Mouse (Mus musculus) testis, adult 2 months (tissue): ENCODE results near the gene Wnt7b. TPM values are rescaled to one million over a fixed set of nuclear protein-coding genes. Genes with fewer than 3 reads are reported as not detected.

Experiments
- H3K27ac ChIP-seq: fragments of 200-500 bp; 2 replicates; pipeline ENCODE4 v1.5.1; 2012; ENCODE audit warnings: low read depth, low read length; ENCODE audit not compliant: control insufficient read depth, insufficient read depth
- H3K27me3 ChIP-seq: fragments of 200-500 bp; 2 replicates; pipeline ENCODE4 v1.6.1; 2012; ENCODE audit warnings: mild to moderate bottlenecking, low read length, moderate library complexity; ENCODE audit not compliant: control insufficient read depth, insufficient read depth
- H3K36me3 ChIP-seq: fragments of 200-500 bp; 2 replicates; pipeline ENCODE4 v1.6.1; 2012; ENCODE audit warnings: mild to moderate bottlenecking, low read length; ENCODE audit not compliant: control insufficient read depth, insufficient read depth
- H3K4me1 ChIP-seq: fragments of 200-500 bp; 2 replicates; pipeline ENCODE4 v1.6.1; 2012; ENCODE audit warnings: low read length; ENCODE audit not compliant: control insufficient read depth, insufficient read depth
- H3K4me3 ChIP-seq: fragments of 200-500 bp; 2 replicates; pipeline ENCODE4 v1.5.1; 2012; ENCODE audit warnings: low read depth, mild to moderate bottlenecking, low read length, moderate library complexity, mixed read lengths; ENCODE audit not compliant: control insufficient read depth
- CTCF ChIP-seq: fragments of 200-500 bp; IDR thresholded peaks from 2 replicates; pipeline ENCODE4 v1.5.1; 2012; ENCODE audit warnings: low read depth, mild to moderate bottlenecking, inconsistent platforms, low read length, moderate library complexity; ENCODE audit not compliant: control insufficient read depth, insufficient read depth, insufficient replicate concordance
- POLR2A ChIP-seq: fragments of 200-500 bp; IDR thresholded peaks from 2 replicates; pipeline ENCODE4 v1.6.1; 2012; ENCODE audit warnings: low read depth, mild to moderate bottlenecking, inconsistent platforms, low read length, moderate library complexity; ENCODE audit not compliant: control insufficient read depth
- polyA plus RNA-seq: library from polyadenylated mRNA; depleted of rRNA; stranded (reverse); fragments of >200 nt; gene quantifications from 2 replicates; pipeline ENCODE4 v1.2.3, GENCODE M21; 2012

Wnt7b gene
- polyA plus RNA-seq, 1 experiment, result 0.07 TPM

GRCm38 (mm10) chr15:85564966-85565365, 17.3 kb downstream of the Wnt7b start:
- H3K4me3 ChIP-seq, result no peak overlapping the region
- no peaks in the 10 kb centered on the region for H3K36me3 ChIP-seq
- no peak overlapping the region for H3K27ac ChIP-seq
- TF ChIP-seq POLR2A (no peak), CTCF (no peak)
- H3K27me3 ChIP-seq, result no peaks in the 10 kb centered on the region
- peaks cover 3% of the 10 kb centered on the region; the same call in 1 of the 2 replicates for H3K4me1 ChIP-seq

GRCm38 (mm10) chr15:85564034-85564769, 18.1 kb downstream of the Wnt7b start:
- TF ChIP-seq POLR2A (no peak), CTCF (no peak)
- Histone ChIP-seq H3K36me3 (no peaks in the 10 kb centered on the region), H3K4me3 (no peak overlapping the region), H3K4me1 (peaks cover 3% of the 10 kb centered on the region; the same call in 1 of the 2 replicates), H3K27ac (no peak overlapping the region), H3K27me3 (no peaks in the 10 kb centered on the region)

GRCm38 (mm10) chr15:85561953-85562352, 20.3 kb downstream of the Wnt7b start:
- no peak overlapping the region for H3K27ac ChIP-seq
- H3K27me3 ChIP-seq, result no peaks in the 10 kb centered on the region
- no peak overlapping the region for H3K4me3 ChIP-seq
- H3K4me1 ChIP-seq, result peaks cover 3% of the 10 kb centered on the region; the same call in 1 of the 2 replicates
- no peaks in the 10 kb centered on the region for H3K36me3 ChIP-seq
- TF ChIP-seq CTCF (no peak), POLR2A (no peak)

GRCm38 (mm10) chr15:85560830-85561229, 21.4 kb downstream of the Wnt7b start:
- Histone ChIP-seq H3K27me3 (no peaks in the 10 kb centered on the region), H3K36me3 (no peaks in the 10 kb centered on the region), H3K27ac (no peak overlapping the region), H3K4me1 (peaks cover 3% of the 10 kb centered on the region; the same call in 1 of the 2 replicates), H3K4me3 (no peak overlapping the region)
- TF ChIP-seq CTCF (no peak), POLR2A (no peak)

GRCm38 (mm10) chr15:85558840-85559540, 23.3 kb downstream of the Wnt7b start:
- Histone ChIP-seq H3K27me3 (no peaks in the 10 kb centered on the region), H3K4me3 (no peak overlapping the region), H3K36me3 (no peaks in the 10 kb centered on the region), H3K27ac (no peak overlapping the region), H3K4me1 (no peaks in the 10 kb centered on the region)
- no peak for TF ChIP-seq POLR2A

- H3K36me3 ChIP-seq, result no peaks in the 10 kb centered on the region
- no peak overlapping the region for H3K4me3 ChIP-seq
- H3K4me1 ChIP-seq, result no peaks in the 10 kb centered on the region
- TF ChIP-seq POLR2A (no peak), CTCF (no peak)
- no peaks in the 10 kb centered on the region for H3K27me3 ChIP-seq
- no peak overlapping the region for H3K27ac ChIP-seq
Observed at GRCm38 (mm10) chr15:85555799-85556198, 26.5 kb downstream of the Wnt7b start.

- Histone ChIP-seq H3K27me3 (no peaks in the 10 kb centered on the region), H3K4me1 (no peaks in the 10 kb centered on the region), H3K4me3 (no peak overlapping the region), H3K27ac (no peak overlapping the region), H3K36me3 (no peaks in the 10 kb centered on the region)
- TF ChIP-seq POLR2A (no peak), CTCF (no peak)
Observed at GRCm38 (mm10) chr15:85553421-85553820, 28.9 kb downstream of the Wnt7b start.
